Mouse (Mus musculus) heart, embryonic 12.5 days (tissue): ENCODE results near the gene Gm10337. TPM values are rescaled to one million over a fixed set of nuclear protein-coding genes. Genes with fewer than 3 reads are reported as not detected.
A peak's percentile ranks its signal among the peaks of the same experiment; 100 is the strongest.

ENCODE experiments used
- ATAC-seq: fragments of 200-750 bp; cut with Nextera tagmentation; 2 replicates; pipeline ENCODE4 v1.8.0; 2017; ENCODE audit warnings: moderate TSS enrichment, moderate library complexity; ENCODE audit not compliant: insufficient number of reproducible peaks, low FRiP score
- H3K27ac ChIP-seq: fragments of 300-500 bp; sonication (generic); 2 replicates; pipeline ENCODE4 v1.5.1; 2016; ENCODE audit warnings: mild to moderate bottlenecking, moderate library complexity; ENCODE audit not compliant: poor library complexity, severe bottlenecking
- H3K27me3 ChIP-seq: fragments of 300-500 bp; sonication (generic); replicated peaks from 2 replicates; pipeline ENCODE4 v1.6.1; 2016; ENCODE audit warnings: mild to moderate bottlenecking, moderate library complexity
- H3K36me3 ChIP-seq: fragments of 300-500 bp; sonication (generic); 2 replicates; pipeline ENCODE4 v1.6.1; 2016; ENCODE audit warnings: mild to moderate bottlenecking, moderate library complexity
- H3K4me1 ChIP-seq: fragments of 300-500 bp; sonication (generic); replicated peaks from 2 replicates; pipeline ENCODE4 v1.6.1; 2016; ENCODE audit warnings: mild to moderate bottlenecking
- H3K4me2 ChIP-seq: fragments of 300-500 bp; sonication (generic); 2 replicates; pipeline ENCODE4 v1.6.1; 2016; ENCODE audit warnings: mild to moderate bottlenecking, moderate library complexity
- H3K4me3 ChIP-seq: fragments of 300-500 bp; sonication (generic); 2 replicates; pipeline ENCODE4 v1.5.1; 2016; ENCODE audit warnings: mild to moderate bottlenecking
- H3K9ac ChIP-seq: fragments of 300-500 bp; sonication (generic); 2 replicates; pipeline ENCODE4 v1.6.1; 2016; ENCODE audit warnings: mild to moderate bottlenecking, moderate library complexity
- H3K9me3 ChIP-seq: fragments of 300-500 bp; sonication (generic); replicated peaks from 2 replicates; pipeline ENCODE4 v1.6.1; 2016; ENCODE audit warnings: mild to moderate bottlenecking, moderate library complexity
- WGBS: fragments of 180-500 bp; shearing (Covaris S2); methylation state at CpG from one replicate; pipeline ENCODE4 v1.1.7; 2016; 5-methylcytosine and 5-hydroxymethylcytosine counted together
- polyA plus RNA-seq: library from polyadenylated mRNA; unstranded; fragments of >200 nt; fragmentation: Nextera tagmentation; extraction: Ambion mirVana; gene quantifications from 2 replicates; pipeline ENCODE4 v1.2.1, GENCODE M21; 2016

Gene Gm10337
- polyA plus RNA-seq, 1 experiment from 2014 or later: not detected

DNA sequence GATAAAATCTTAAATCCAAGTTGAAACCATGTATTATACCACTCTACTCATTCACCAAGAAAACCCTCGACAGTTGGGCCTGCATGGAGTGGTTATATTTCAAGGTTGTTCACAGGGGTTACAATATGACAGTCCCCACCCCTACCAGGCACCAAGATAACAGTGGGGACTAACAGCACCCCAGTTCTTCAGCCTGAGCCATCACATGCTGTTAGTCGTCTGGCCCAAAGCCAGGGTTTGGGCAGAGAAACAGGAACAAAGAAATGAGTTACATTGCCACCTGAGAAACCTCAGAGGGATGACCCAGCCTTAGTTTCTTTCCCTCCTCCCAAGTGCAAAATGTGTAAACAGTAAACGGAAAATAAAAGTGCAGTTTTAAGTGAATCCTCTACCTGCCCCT, 4.2 kb upstream of the Gm10337 start:
- no peak for ATAC-seq
- Histone ChIP-seq H3K27ac (no peak overlapping the region), H3K4me2 (no peak overlapping the region), H3K9ac (no peak overlapping the region), H3K36me3 (peaks cover 85% of the 10 kb centered on the region), H3K9me3 (no peaks in the 10 kb centered on the region), H3K4me3 (no peak overlapping the region), H3K27me3 (no peaks in the 10 kb centered on the region), H3K4me1 (no peaks in the 10 kb centered on the region)
- 73% methylated on average over 3 of the region's 3 CpGs for WGBS

DNA sequence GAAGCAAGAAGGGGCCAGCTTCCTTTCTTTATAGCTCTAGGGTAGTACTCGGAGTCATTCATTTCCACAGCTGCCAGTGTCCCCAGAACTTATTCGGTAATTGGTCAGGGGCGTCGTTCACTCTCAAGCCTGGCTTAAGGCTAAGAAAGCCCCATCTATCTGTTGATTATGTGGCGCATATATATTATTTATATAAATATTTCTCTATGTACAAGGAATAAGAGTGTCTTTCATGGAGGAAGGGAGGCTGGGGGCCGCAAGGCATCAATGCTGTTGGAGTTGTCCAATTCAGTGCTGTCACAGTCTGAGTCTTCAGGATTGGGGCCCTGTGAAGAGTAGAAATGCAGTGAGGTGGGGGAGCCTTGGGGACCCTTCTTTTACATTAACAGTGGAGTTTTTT, 3.7 kb upstream of the Gm10337 start:
- WGBS: 91% methylated on average over 6 of the region's 6 CpGs

DNA sequence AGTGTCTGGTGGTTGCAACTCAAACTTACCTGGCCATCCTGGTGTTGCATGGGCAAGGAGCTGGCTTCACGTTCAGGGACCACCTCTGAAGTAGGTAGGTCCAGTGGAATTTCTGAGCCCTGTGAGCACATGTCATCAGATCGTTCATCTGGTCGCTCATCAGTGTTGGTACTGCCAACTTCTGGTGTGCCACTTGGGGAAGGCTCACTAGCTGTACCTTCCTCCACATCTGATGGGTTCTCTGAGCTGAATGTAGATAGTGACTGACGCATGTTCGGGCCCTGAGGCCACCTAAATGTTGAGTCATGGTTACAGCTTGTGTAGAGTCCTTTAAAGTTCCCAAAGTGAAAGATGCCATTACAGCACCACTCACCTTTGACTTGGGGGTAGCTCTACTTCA, 3.0 kb upstream of the Gm10337 start:
- Histone ChIP-seq H3K9me3 (no peaks in the 10 kb centered on the region), H3K27ac (no peak overlapping the region), H3K4me2 (no peak overlapping the region), H3K36me3 (peaks cover 86% of the 10 kb centered on the region), H3K9ac (no peak overlapping the region), H3K27me3 (no peaks in the 10 kb centered on the region), H3K4me1 (peaks cover 6% of the 10 kb centered on the region), H3K4me3 (no peak overlapping the region)
- 86% methylated on average over 5 of the region's 5 CpGs for WGBS
- ATAC-seq: no peak

More for the DNA sequence above, 3.7 kb upstream of the Gm10337 start:
- Histone ChIP-seq H3K4me1 (no peaks in the 10 kb centered on the region), H3K36me3 (peaks cover 84% of the 10 kb centered on the region), H3K9me3 (no peaks in the 10 kb centered on the region), H3K4me3 (no peak overlapping the region), H3K9ac (no peak overlapping the region), H3K27me3 (no peaks in the 10 kb centered on the region), H3K27ac (no peak overlapping the region), H3K4me2 (no peak overlapping the region)
- ATAC-seq: no peak

DNA sequence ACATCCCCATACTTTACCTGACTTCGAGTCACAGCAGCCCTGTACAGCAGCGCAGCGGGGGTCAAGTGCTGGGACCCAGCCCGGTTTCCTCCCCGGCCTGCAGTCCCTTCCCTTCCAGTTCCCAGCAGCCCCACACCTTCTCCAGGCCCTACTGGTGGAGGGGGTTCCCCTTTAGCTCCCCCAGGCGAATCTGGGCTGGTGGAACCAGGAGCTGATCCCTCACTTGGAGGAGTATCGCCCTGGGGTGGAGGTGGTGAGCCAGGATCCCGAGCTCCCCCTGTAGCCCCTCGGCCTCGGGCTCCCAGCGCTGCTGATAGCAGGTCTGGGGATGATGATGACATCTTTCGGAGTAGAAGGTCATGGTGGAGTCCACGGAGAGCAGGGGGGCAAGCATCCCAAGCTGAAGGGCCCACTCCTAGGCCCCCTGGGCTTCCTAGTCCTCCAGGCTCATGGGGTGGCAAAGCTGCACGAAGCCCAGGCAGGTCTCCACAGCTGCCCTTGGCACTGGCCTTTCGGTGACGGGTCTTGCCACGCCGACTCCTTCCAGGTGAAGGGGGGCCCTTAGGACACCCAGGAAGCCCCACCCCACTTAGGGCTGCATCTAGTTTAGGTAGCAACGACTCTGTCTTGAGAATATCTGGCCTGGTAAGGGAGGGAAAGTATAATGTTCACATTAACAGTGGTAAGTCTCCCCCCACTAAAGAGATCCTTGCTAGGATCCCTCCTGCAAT, 2.3 kb upstream of the Gm10337 start:
- Histone ChIP-seq H3K27me3 (no peaks in the 10 kb centered on the region), H3K4me2 (no peak overlapping the region), H3K4me3 (no peak overlapping the region), H3K27ac (no peak overlapping the region), H3K36me3 (peaks cover 86% of the 10 kb centered on the region), H3K9ac (no peak overlapping the region), H3K4me1 (peaks cover 13% of the 10 kb centered on the region), H3K9me3 (no peaks in the 10 kb centered on the region)
- WGBS: 89% methylated on average over 19 of the region's 19 CpGs
- peak; percentile 20; the same call in 1 of the 2 replicates for ATAC-seq

DNA sequence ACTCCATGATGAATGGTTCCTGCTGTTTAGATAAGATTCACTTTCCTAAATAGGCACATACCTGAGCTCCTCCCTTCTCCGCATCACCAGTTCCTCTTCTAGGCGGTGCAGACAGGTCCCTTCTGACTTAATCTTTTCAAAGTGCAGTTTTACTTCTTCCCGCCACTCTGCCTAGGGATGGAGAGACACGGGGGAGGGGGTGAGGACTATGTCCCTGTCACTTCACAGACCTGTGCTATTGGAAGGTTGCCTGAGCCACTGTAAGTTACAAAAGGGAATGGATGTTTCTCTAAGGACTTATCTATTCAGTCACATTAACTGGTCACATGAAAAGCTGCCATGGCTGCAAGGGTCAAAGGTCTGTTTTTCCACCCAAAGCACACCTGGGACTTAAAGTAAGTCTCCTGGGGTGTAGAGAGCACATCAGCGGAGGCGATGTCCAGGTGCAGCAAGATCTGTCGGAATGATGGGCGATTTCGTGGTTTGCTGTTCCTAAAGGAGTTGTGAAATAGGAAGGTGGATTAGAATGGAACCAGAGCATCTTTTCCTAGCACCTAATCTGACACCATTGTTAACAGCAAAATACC, 1.2 kb upstream of the Gm10337 start:
- Histone ChIP-seq H3K36me3 (peaks cover 78% of the 10 kb centered on the region), H3K27ac (no peak overlapping the region), H3K9me3 (no peaks in the 10 kb centered on the region), H3K4me2 (no peak overlapping the region), H3K4me1 (peaks cover 13% of the 10 kb centered on the region), H3K4me3 (no peak overlapping the region), H3K9ac (no peak overlapping the region), H3K27me3 (no peaks in the 10 kb centered on the region)
- no peak for ATAC-seq
- WGBS: 75% methylated on average over 9 of the region's 9 CpGs

DNA sequence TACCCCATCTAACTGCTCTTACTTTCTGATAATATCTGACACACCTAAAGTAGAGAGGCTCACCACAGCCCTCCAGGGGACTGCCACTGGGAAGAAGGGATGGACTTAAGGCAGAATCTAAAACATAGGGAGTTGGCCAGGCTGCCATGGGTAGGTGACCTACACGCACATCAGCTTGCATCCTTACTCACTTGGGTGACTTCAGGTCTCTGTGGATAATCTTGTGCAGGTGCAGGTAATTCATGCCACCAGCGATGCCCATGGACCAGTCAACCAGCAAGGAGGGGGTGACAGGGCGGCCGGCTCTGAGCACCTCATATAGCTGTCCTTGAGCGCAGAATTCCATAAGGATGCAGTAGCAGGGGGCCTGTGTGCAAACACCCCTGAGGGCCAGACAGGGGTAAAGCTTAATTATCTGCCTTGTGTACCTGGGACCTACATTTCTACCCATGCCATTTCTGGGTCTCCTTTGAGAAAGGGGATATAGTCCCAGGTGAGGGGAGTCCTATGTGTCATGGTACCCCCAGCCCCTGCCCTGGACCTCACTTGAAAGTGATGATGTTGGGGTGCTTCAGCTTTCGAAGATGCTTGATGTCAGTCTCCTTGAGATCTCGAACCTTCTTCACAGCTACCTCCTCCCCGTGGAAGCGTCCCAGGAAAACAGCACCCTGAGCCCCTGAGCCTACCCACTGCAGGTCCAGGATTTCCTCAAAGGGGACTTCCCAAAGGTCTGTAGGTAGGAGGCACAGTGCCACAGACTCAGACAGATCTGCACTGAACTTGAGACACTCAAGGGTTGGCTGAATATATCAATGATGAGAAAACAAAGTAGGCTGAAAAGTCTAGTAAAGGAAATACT, 631 bp downstream of the Gm10337 start:
- Histone ChIP-seq H3K4me1 (peaks cover 20% of the 10 kb centered on the region), H3K27ac (no peak overlapping the region), H3K27me3 (no peaks in the 10 kb centered on the region), H3K9ac (no peak overlapping the region), H3K36me3 (peaks cover 72% of the 10 kb centered on the region), H3K4me3 (no peak overlapping the region), H3K9me3 (no peaks in the 10 kb centered on the region), H3K4me2 (no peak overlapping the region)
- WGBS: 88% methylated on average over 9 of the region's 9 CpGs
- no peak for ATAC-seq

DNA sequence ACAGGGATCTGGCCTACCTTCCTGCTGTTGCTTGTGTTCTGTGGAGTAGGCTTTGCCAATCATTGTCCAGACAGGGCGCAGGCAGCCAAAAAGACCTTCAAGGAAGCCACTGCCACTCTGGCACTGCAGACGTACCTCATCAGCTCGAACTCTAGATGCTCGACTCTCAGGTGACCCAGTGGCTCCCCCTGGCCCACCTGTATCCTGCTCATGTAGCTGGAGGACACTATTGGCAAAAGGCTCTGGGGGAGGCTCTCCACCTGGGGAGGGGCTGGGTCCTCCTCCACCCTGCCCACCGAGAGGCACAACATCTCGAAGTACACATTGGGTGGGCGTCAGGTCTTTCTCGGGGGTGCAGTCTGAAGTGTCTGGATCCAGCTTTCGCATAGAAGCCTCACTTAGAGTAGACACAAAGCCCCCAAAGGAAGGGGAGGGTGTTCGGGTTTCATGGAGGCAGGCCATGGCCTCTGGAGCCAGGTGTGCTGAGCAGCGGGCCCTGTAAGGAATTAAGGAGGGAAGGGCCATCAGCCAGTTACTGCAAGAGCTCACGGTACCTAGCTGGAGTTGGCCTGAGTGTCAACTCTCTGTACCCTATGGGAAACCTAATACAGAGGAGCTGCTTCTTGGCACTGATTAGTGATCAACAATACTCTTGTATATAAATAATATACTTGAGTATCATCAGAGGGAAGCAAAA, 1.7 kb downstream of the Gm10337 start:
- ATAC-seq: no peak
- no peaks in the 10 kb centered on the region for H3K27me3 ChIP-seq
- 72% methylated on average over 12 of the region's 12 CpGs for WGBS
- peaks cover 62% of the 10 kb centered on the region for H3K36me3 ChIP-seq
- no peak overlapping the region for H3K9ac ChIP-seq
- no peaks in the 10 kb centered on the region for H3K9me3 ChIP-seq
- H3K4me3 ChIP-seq: no peak overlapping the region
- H3K4me2 ChIP-seq: no peak overlapping the region
- peaks cover 31% of the 10 kb centered on the region for H3K4me1 ChIP-seq
- no peak overlapping the region for H3K27ac ChIP-seq

DNA sequence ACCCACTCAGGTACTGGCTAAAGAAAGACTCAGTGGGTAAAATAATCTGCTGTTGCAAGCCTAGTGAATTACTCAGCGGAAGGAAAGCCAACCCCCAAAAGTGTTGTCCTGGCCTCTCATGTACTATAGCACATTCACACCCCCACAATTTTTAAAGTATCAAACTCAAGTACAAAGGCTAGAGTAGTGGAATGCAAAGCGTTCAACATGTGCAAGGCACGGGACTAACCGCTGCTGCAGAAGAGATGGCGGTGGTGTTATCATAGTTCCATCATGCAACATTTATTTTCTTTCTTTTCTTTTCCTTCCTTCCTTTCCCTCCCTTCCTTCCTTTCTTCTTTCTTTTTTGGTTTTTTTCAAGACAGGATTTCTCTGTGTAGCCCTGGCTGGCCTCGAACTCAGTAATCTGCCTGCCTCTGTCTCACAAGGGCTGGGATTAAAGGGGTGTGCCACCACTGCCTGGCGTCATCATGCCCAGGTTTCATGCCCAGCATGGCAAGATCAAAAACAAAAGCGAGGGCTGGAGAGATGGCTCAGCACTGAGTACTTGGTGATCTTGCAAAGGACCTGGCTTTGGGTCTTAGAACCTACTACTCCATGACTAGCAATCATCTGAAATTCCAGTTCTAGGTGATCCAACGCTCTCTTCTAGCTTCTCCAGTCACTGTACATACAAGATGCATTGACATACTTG, 2.4 kb downstream of the Gm10337 start:
- Histone ChIP-seq H3K27me3 (no peaks in the 10 kb centered on the region), H3K4me1 (peaks cover 35% of the 10 kb centered on the region), H3K4me3 (no peak overlapping the region), H3K27ac (no peak overlapping the region), H3K4me2 (no peak overlapping the region), H3K9ac (no peak overlapping the region), H3K36me3 (peaks cover 55% of the 10 kb centered on the region), H3K9me3 (no peaks in the 10 kb centered on the region)
- 74% methylated on average over 9 of the region's 9 CpGs for WGBS
- no peak for ATAC-seq

DNA sequence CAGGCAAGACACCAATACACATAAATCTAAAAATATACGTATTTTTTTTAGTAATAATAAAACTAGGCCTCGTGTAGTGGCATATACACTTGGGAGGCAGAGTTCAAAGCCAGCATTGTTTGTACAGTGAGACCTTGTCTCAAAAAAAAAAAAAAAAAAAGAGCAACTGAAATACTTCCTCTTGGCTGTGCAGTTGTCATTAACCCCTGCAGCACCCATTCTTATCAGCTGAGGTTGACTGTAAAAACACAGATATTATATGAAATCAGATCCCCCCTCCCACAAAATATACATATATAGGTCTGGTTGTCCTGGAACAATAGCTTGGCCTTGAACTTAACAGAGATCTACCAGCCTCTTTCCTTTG, 2.9 kb downstream of the Gm10337 start:
- WGBS: 52% methylated on average over 2 of the region's 2 CpGs
- H3K36me3 ChIP-seq: peaks cover 49% of the 10 kb centered on the region
- no peak overlapping the region for H3K9ac ChIP-seq
- H3K27ac ChIP-seq: no peak overlapping the region
- H3K4me1 ChIP-seq: peaks cover 40% of the 10 kb centered on the region
- no peak overlapping the region for H3K4me2 ChIP-seq
- H3K9me3 ChIP-seq: no peaks in the 10 kb centered on the region
- ATAC-seq: no peak
- no peak overlapping the region for H3K4me3 ChIP-seq
- no peaks in the 10 kb centered on the region for H3K27me3 ChIP-seq

DNA sequence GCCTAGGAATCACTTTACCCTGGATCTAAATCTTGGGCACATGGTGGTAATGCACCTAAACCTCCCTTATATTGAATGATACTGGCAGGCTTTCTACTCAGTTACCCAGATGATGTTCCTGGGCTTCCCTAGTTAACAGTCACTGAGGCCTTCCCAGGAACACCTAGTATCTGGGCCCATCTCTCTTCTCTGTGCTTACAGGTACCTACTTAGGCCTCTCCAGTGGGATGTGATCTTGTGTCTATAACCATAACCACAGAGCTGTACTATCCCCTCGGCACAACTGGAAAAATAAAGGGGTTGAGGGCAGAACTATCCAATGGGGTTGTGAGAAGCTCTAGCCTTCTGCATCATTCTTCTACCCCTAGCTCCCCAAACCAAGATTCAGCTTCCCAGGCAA, 3.3 kb downstream of the Gm10337 start:
- WGBS: 79% methylated on average over 1 of the region's 1 CpGs

More for the DNA sequence above, 3.3 kb downstream of the Gm10337 start:
- peaks cover 45% of the 10 kb centered on the region for H3K4me1 ChIP-seq
- H3K36me3 ChIP-seq: peaks cover 45% of the 10 kb centered on the region
- no peak overlapping the region for H3K4me3 ChIP-seq
- H3K27me3 ChIP-seq: no peaks in the 10 kb centered on the region
- no peaks in the 10 kb centered on the region for H3K9me3 ChIP-seq
- H3K9ac ChIP-seq: no peak overlapping the region
- H3K27ac ChIP-seq: no peak overlapping the region
- H3K4me2 ChIP-seq: no peak overlapping the region
- no peak for ATAC-seq
